Mouse (Mus musculus): ENCODE measurements around the gene Smyd3. TPM values are rescaled to one million over a fixed set of nuclear protein-coding genes. Genes with fewer than 3 reads are reported as not detected.

Gene Smyd3
- total and polyA plus RNA-seq, 3 experiments = 2.7 to 8.1 (median 7.6) TPM

- H3K27me3 ChIP-seq (ENCODE audit: control insufficient read depth, insufficient read depth, low read length) = no peaks in the 10 kb centered on the region
- intact Hi-C loops (cut with DNase I) = no loop called here
- H3K4me1 ChIP-seq (ENCODE audit: control insufficient read depth, insufficient read depth, low read length) = no peaks in the 10 kb centered on the region
- H3K4me3 ChIP-seq = no peak overlapping the region
- DNase-seq = no peak
- TF ChIP-seq POLR2A (IDR thresholded peaks at IDR 0.05; ENCODE audit: insufficient read depth, low read depth, low read length) (no peak), CTCF (IDR thresholded peaks at IDR 0.05) (no peak), EP300 (IDR thresholded peaks at IDR 0.05; ENCODE audit: insufficient read depth, low read depth, low read length) (no peak)
- H3K27ac ChIP-seq = no peak overlapping the region
- WGBS = 95% methylated on average over 3 of the region's 3 CpGs
- no peak overlapping the region for H3K9ac ChIP-seq (ENCODE audit: low read depth, low read length)
- H3K79me2 ChIP-seq (replicated peaks; ENCODE audit: control insufficient read depth, insufficient read depth, low read length) = no peaks in the 10 kb centered on the region
- H3K36me3 ChIP-seq (ENCODE audit: control insufficient read depth, insufficient read depth, low read length) = no peaks in the 10 kb centered on the region
These were observed 403.5 kb downstream of the Smyd3 start for GRCm38 (mm10) chr1:179114385-179114784.

DNA sequence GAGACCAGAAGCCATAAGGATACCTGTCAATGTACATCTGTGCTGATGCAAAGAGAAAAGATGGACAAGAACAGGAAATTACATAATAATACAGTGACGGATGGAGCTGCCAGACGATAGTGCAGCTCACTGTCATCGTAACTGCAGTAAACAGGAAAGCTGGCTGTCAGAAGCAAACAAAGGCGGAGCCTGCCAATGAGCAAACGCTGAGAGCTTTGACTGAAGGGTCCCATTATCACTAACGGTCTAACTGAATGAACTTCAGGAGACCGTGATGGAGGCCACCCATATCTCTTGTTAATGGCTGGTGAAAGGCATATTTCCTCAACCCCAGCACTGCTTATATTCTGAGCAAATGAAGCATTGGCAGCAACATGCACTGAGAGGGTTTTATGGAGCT, 409.1 kb downstream of the Smyd3 start:
- TF ChIP-seq EP300 (IDR thresholded peaks at IDR 0.05; ENCODE audit: insufficient read depth, low read depth, low read length) (no peak), CTCF (IDR thresholded peaks at IDR 0.05) (no peak)
- DNase-seq = no peak
- no peak overlapping the region for H3K27ac ChIP-seq
- no peaks in the 10 kb centered on the region for H3K4me1 ChIP-seq (ENCODE audit: control insufficient read depth, insufficient read depth, low read length)
- no peaks in the 10 kb centered on the region for H3K27me3 ChIP-seq (ENCODE audit: control insufficient read depth, insufficient read depth, low read length)
- H3K4me3 ChIP-seq = no peak overlapping the region
- H3K79me2 ChIP-seq (replicated peaks; ENCODE audit: control insufficient read depth, insufficient read depth, low read length) = no peaks in the 10 kb centered on the region
- H3K9ac ChIP-seq (ENCODE audit: low read depth, low read length) = no peak overlapping the region
- WGBS = 35% methylated on average over 7 of the region's 7 CpGs
- intact Hi-C loops (cut with DNase I) = no loop called here
- no peaks in the 10 kb centered on the region for H3K36me3 ChIP-seq (ENCODE audit: control insufficient read depth, insufficient read depth, low read length)

- Histone ChIP-seq H3K9ac (ENCODE audit: low read depth, low read length) (no peak overlapping the region), H3K27ac (no peak overlapping the region), H3K4me1 (ENCODE audit: control insufficient read depth, insufficient read depth, low read length) (no peaks in the 10 kb centered on the region), H3K36me3 (ENCODE audit: control insufficient read depth, insufficient read depth, low read length) (no peaks in the 10 kb centered on the region), H3K79me2 (replicated peaks; ENCODE audit: control insufficient read depth, insufficient read depth, low read length) (no peaks in the 10 kb centered on the region), H3K4me3 (no peak overlapping the region), H3K27me3 (ENCODE audit: control insufficient read depth, insufficient read depth, low read length) (no peaks in the 10 kb centered on the region)
- intact Hi-C loops (cut with DNase I) = no loop called here
- TF ChIP-seq POLR2A (IDR thresholded peaks at IDR 0.05; ENCODE audit: insufficient read depth, low read depth, low read length) (no peak), CTCF (IDR thresholded peaks at IDR 0.05) (no peak), EP300 (IDR thresholded peaks at IDR 0.05; ENCODE audit: insufficient read depth, low read depth, low read length) (no peak)
- no peak for DNase-seq
- 70% methylated on average over 16 of the region's 16 CpGs for WGBS
These were observed 409.8 kb downstream of the Smyd3 start for GRCm38 (mm10) chr1:179107761-179108694.

DNA sequence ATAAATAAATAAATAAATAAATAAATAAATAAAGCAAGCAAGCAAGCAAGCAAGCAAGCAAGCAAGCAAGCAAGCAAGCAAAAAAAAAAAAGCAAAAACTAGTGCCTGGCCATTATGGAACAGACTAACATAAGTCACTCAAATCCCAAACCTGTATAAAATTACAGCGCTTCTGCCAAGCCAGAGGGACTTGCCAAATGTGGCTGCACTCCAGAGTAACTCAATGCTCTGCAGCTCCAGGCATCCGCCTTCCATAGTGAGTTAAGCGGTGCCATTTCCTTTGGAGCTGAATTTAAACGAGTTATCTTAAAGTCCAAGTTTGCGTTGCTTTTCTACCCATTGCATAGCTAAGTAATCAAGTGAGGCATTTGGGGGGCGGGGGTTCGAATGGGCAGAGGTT, 410.6 kb downstream of the Smyd3 start:
- no peak for DNase-seq
- intact Hi-C loops (cut with DNase I) = no loop called here

DNA sequence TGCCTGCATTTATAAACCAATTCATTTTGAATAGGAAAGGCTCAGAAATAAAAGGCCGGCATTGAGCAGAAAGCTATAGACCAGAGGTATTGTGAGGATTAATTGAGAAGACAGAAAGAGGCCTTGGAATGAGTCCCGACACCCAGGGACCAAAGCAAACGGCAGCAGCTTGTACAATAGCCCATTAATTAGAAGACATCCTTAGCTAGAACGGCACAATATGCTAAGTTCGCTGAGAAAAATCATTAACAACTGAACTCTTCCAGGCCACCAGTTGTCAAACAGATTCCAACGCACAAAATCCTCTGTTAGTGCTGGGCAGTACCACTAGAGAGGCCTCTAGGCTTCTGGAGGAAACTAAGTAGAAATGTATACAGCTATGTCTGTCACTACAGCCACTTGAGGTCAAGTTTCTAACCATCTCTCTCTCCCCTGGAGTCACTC, 411.1 kb downstream of the Smyd3 start:
- TF ChIP-seq CTCF (IDR thresholded peaks at IDR 0.05) (no peak), EP300 (IDR thresholded peaks at IDR 0.05; ENCODE audit: insufficient read depth, low read depth, low read length) (no peak), POLR2A (IDR thresholded peaks at IDR 0.05; ENCODE audit: insufficient read depth, low read depth, low read length) (no peak)
- intact Hi-C loops (cut with DNase I) = no loop called here
- DNase-seq = no peak
- no peak overlapping the region for H3K27ac ChIP-seq
- WGBS = 91% methylated on average over 6 of the region's 6 CpGs
- H3K4me3 ChIP-seq = no peak overlapping the region
- no peaks in the 10 kb centered on the region for H3K27me3 ChIP-seq (ENCODE audit: control insufficient read depth, insufficient read depth, low read length)
- no peak overlapping the region for H3K9ac ChIP-seq (ENCODE audit: low read depth, low read length)
- H3K4me1 ChIP-seq (ENCODE audit: control insufficient read depth, insufficient read depth, low read length) = no peaks in the 10 kb centered on the region
- H3K79me2 ChIP-seq (replicated peaks; ENCODE audit: control insufficient read depth, insufficient read depth, low read length) = no peaks in the 10 kb centered on the region
- H3K36me3 ChIP-seq (ENCODE audit: control insufficient read depth, insufficient read depth, low read length) = no peaks in the 10 kb centered on the region

More for the DNA sequence above, 410.6 kb downstream of the Smyd3 start:
- Histone ChIP-seq H3K4me3 (no peak overlapping the region), H3K79me2 (replicated peaks; ENCODE audit: control insufficient read depth, insufficient read depth, low read length) (no peaks in the 10 kb centered on the region), H3K27ac (no peak overlapping the region), H3K27me3 (ENCODE audit: control insufficient read depth, insufficient read depth, low read length) (no peaks in the 10 kb centered on the region), H3K4me1 (ENCODE audit: control insufficient read depth, insufficient read depth, low read length) (no peaks in the 10 kb centered on the region), H3K9ac (ENCODE audit: low read depth, low read length) (no peak overlapping the region), H3K36me3 (ENCODE audit: control insufficient read depth, insufficient read depth, low read length) (no peaks in the 10 kb centered on the region)
- WGBS = 56% methylated on average over 7 of the region's 7 CpGs
- TF ChIP-seq POLR2A (IDR thresholded peaks at IDR 0.05; ENCODE audit: insufficient read depth, low read depth, low read length) (no peak), CTCF (IDR thresholded peaks at IDR 0.05) (no peak), EP300 (IDR thresholded peaks at IDR 0.05; ENCODE audit: insufficient read depth, low read depth, low read length) (no peak)

- H3K9ac ChIP-seq (ENCODE audit: low read depth, low read length) = no peak overlapping the region
- H3K27me3 ChIP-seq (ENCODE audit: control insufficient read depth, insufficient read depth, low read length) = no peaks in the 10 kb centered on the region
- TF ChIP-seq EP300 (IDR thresholded peaks at IDR 0.05; ENCODE audit: insufficient read depth, low read depth, low read length) (no peak), POLR2A (IDR thresholded peaks at IDR 0.05; ENCODE audit: insufficient read depth, low read depth, low read length) (no peak), CTCF (IDR thresholded peaks at IDR 0.05) (no peak)
- no peaks in the 10 kb centered on the region for H3K36me3 ChIP-seq (ENCODE audit: control insufficient read depth, insufficient read depth, low read length)
- intact Hi-C loops (cut with DNase I) = no loop called here
- H3K27ac ChIP-seq = no peak overlapping the region
- no peaks in the 10 kb centered on the region for H3K4me1 ChIP-seq (ENCODE audit: control insufficient read depth, insufficient read depth, low read length)
- no peaks in the 10 kb centered on the region for H3K79me2 ChIP-seq (replicated peaks; ENCODE audit: control insufficient read depth, insufficient read depth, low read length)
- no peak overlapping the region for H3K4me3 ChIP-seq
- no peak for DNase-seq
- WGBS = 95% methylated on average over 18 of the region's 18 CpGs
These were observed 411.6 kb downstream of the Smyd3 start for GRCm38 (mm10) chr1:179106103-179106701.
